Mouse (Mus musculus): ENCODE results near the gene Kmo. TPM values are rescaled to one million over a fixed set of nuclear protein-coding genes. Genes with fewer than 3 reads are reported as not detected.

The Kmo gene
- polyA plus RNA-seq, 1 experiment, result 11.8 TPM

GRCm38 (mm10) chr1:175643496-175644265 is 23.5 kb downstream of the Kmo start:
- Histone ChIP-seq H3K36me3 (ENCODE audit: control insufficient read depth, insufficient read depth, low read length) (peaks cover 1% of the 10 kb centered on the region; the same call in 1 of the 2 replicates), H3K27me3 (ENCODE audit: control insufficient read depth, insufficient read depth, low read length) (no peaks in the 10 kb centered on the region), H3K4me3 (ENCODE audit: extremely low read depth, insufficient read depth, insufficient read length) (no peak overlapping the region), H3K27ac (ENCODE audit: insufficient read depth, low read length) (peak overlapping the region; percentile 95), H3K4me1 (ENCODE audit: control insufficient read depth, insufficient read depth, insufficient read length) (peaks cover 39% of the 10 kb centered on the region)
- DNase-seq (ENCODE audit: low read depth in 1 of 2, low spot score in 2 of 2), result peak in 1 of 2 experiments; percentile 30
- WGBS, result 15% methylated on average over 5 of the region's 5 CpGs
- TF ChIP-seq POLR2A (IDR thresholded peaks at IDR 0.05; ENCODE audit: low read depth, low read length) (no peak), CTCF (IDR thresholded peaks at IDR 0.05; ENCODE audit: extremely low read depth, insufficient read depth, insufficient read length, insufficient replicate concordance) (no peak)

- TF ChIP-seq POLR2A (IDR thresholded peaks at IDR 0.05; ENCODE audit: low read depth, low read length) (no peak), CTCF (IDR thresholded peaks at IDR 0.05; ENCODE audit: extremely low read depth, insufficient read depth, insufficient read length, insufficient replicate concordance) (no peak)
- Histone ChIP-seq H3K4me3 (ENCODE audit: extremely low read depth, insufficient read depth, insufficient read length) (no peak overlapping the region), H3K27me3 (ENCODE audit: control insufficient read depth, insufficient read depth, low read length) (no peaks in the 10 kb centered on the region), H3K4me1 (ENCODE audit: control insufficient read depth, insufficient read depth, insufficient read length) (peaks cover 12% of the 10 kb centered on the region; the same call in 1 of the 2 replicates), H3K36me3 (ENCODE audit: control insufficient read depth, insufficient read depth, low read length) (peaks cover 9% of the 10 kb centered on the region; the same call in 1 of the 2 replicates), H3K27ac (ENCODE audit: insufficient read depth, low read length) (no peak overlapping the region)
- DNase-seq (ENCODE audit: low read depth in 1 of 2, low spot score in 2 of 2), result no peak
- WGBS, result 32% methylated on average over 9 of the region's 9 CpGs
These were observed 26.8 kb downstream of the Kmo start for GRCm38 (mm10) chr1:175646952-175647351.

GRCm38 (mm10) chr1:175648615-175649014 is 28.4 kb downstream of the Kmo start:
- WGBS, result 89% methylated on average over 4 of the region's 4 CpGs
- no peak overlapping the region for H3K27ac ChIP-seq (ENCODE audit: insufficient read depth, low read length)
- TF ChIP-seq POLR2A (IDR thresholded peaks at IDR 0.05; ENCODE audit: low read depth, low read length) (no peak), CTCF (IDR thresholded peaks at IDR 0.05; ENCODE audit: extremely low read depth, insufficient read depth, insufficient read length, insufficient replicate concordance) (no peak)

GRCm38 (mm10) chr1:175659900-175660299 is 39.7 kb downstream of the Kmo start:
- Histone ChIP-seq H3K4me3 (ENCODE audit: extremely low read depth, insufficient read depth, insufficient read length) (no peak overlapping the region), H3K36me3 (ENCODE audit: control insufficient read depth, insufficient read depth, low read length) (peaks cover 20% of the 10 kb centered on the region), H3K27me3 (ENCODE audit: control insufficient read depth, insufficient read depth, low read length) (no peaks in the 10 kb centered on the region), H3K27ac (ENCODE audit: insufficient read depth, low read length) (peak overlapping the region; percentile 96), H3K4me1 (ENCODE audit: control insufficient read depth, insufficient read depth, insufficient read length) (peaks cover 14% of the 10 kb centered on the region; the same call in 1 of the 2 replicates)
- TF ChIP-seq POLR2A (IDR thresholded peaks at IDR 0.05; ENCODE audit: low read depth, low read length) (no peak; the same call in 1 of the 2 replicates), CTCF (IDR thresholded peaks at IDR 0.05; ENCODE audit: extremely low read depth, insufficient read depth, insufficient read length, insufficient replicate concordance) (no peak)
- 38% methylated on average over 4 of the region's 4 CpGs for WGBS
- DNase-seq (ENCODE audit: low read depth in 1 of 2, low spot score in 2 of 2), result peak in 1 of 2 experiments; percentile 24

More at GRCm38 (mm10) chr1:175648615-175649014, 28.4 kb downstream of the Kmo start:
- DNase-seq (ENCODE audit: low read depth in 1 of 2, low spot score in 2 of 2), result no peak
- Histone ChIP-seq H3K36me3 (ENCODE audit: control insufficient read depth, insufficient read depth, low read length) (peaks cover 9% of the 10 kb centered on the region; the same call in 1 of the 2 replicates), H3K27me3 (ENCODE audit: control insufficient read depth, insufficient read depth, low read length) (no peaks in the 10 kb centered on the region), H3K4me3 (ENCODE audit: extremely low read depth, insufficient read depth, insufficient read length) (no peak overlapping the region), H3K4me1 (ENCODE audit: control insufficient read depth, insufficient read depth, insufficient read length) (peaks cover 10% of the 10 kb centered on the region; the same call in 1 of the 2 replicates)

- peak; percentile 45 to 53 for DNase-seq (ENCODE audit: low read depth in 1 of 2, low spot score in 2 of 2)
- WGBS, result 61% methylated on average over 5 of the region's 5 CpGs
These were observed 48.7 kb downstream of the Kmo start for GRCm38 (mm10) chr1:175668666-175669405.

GRCm38 (mm10) chr1:175669456-175669855 is 49.3 kb downstream of the Kmo start:
- no peak for DNase-seq (ENCODE audit: low read depth in 1 of 2, low spot score in 2 of 2)
- no peak overlapping the region for H3K27ac ChIP-seq (ENCODE audit: insufficient read depth, low read length)
- no peaks in the 10 kb centered on the region for H3K27me3 ChIP-seq (ENCODE audit: control insufficient read depth, insufficient read depth, low read length)
- WGBS, result 91% methylated on average over 3 of the region's 3 CpGs
- no peaks in the 10 kb centered on the region for H3K4me1 ChIP-seq (ENCODE audit: control insufficient read depth, insufficient read depth, insufficient read length)
- TF ChIP-seq CTCF (IDR thresholded peaks at IDR 0.05; ENCODE audit: extremely low read depth, insufficient read depth, insufficient read length, insufficient replicate concordance) (no peak), POLR2A (IDR thresholded peaks at IDR 0.05; ENCODE audit: low read depth, low read length) (no peak)
- H3K4me3 ChIP-seq (ENCODE audit: extremely low read depth, insufficient read depth, insufficient read length), result no peak overlapping the region
- no peaks in the 10 kb centered on the region for H3K36me3 ChIP-seq (ENCODE audit: control insufficient read depth, insufficient read depth, low read length)

More at GRCm38 (mm10) chr1:175668666-175669405, 48.7 kb downstream of the Kmo start:
- Histone ChIP-seq H3K36me3 (ENCODE audit: control insufficient read depth, insufficient read depth, low read length) (no peaks in the 10 kb centered on the region), H3K27ac (ENCODE audit: insufficient read depth, low read length) (0 out of 2 replicates have a peak overlapping the region, but pooled peaks have one; percentile 47), H3K4me3 (ENCODE audit: extremely low read depth, insufficient read depth, insufficient read length) (no peak overlapping the region), H3K27me3 (ENCODE audit: control insufficient read depth, insufficient read depth, low read length) (no peaks in the 10 kb centered on the region), H3K4me1 (ENCODE audit: control insufficient read depth, insufficient read depth, insufficient read length) (no peaks in the 10 kb centered on the region)
- TF ChIP-seq POLR2A (IDR thresholded peaks at IDR 0.05; ENCODE audit: low read depth, low read length) (no peak), CTCF (IDR thresholded peaks at IDR 0.05; ENCODE audit: extremely low read depth, insufficient read depth, insufficient read length, insufficient replicate concordance) (peak; percentile 47; the same call in 1 of the 2 replicates)

Measured in spleen, adult 2 months (tissue).